Mouse (Mus musculus): ENCODE data around the gene Gipc2. TPM values are rescaled to one million over a fixed set of nuclear protein-coding genes. Genes with fewer than 3 reads are reported as not detected.

Gipc2 gene
- total RNA-seq, 1 experiment from 2014 or later, result not detected

DNA sequence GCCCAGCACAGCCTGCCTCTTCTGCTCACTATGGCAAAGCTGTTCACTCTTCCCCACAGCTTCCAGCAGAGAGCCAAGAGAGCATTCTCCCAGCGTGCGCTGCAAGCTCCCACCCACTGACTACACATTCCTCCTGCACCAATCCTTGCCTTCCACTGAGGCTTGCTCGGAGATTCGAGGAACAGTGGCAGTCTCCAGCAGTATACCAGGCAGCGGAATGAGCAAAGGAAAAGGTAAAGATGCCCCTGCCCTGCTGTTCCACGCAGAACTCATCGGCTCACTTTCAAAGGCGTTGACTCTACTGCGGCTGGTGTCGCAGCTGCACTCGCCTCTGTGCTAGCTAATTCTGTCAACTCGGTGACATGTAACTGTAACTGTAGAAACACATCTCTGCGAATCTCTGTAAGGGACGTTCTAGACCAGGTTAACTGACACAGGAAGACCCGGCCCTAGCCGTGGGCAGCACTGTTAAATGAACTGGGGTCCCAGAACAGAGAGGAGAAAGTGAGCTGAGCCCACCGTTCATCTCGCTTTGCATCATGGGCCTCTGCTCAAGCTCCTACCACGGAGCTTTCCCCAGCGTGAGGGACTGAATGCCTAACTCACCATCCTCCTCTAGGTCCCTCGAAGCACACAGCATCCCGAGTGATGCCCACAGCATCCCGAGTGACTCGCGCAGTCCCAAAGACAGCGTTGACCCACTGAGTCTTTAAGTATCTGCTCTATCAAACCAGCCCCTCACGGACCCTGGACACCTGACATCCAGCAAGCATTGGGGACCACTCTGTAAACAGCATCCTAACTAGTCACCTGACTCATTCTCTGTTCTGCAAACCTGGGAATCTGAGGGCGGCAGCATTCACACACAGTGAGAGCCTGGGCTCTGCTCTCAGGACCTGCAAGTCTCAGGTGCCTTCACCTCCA is 59.5 kb downstream of the Gipc2 start:
- no peak for ATAC-seq (ENCODE audit: extremely low read depth, insufficient number of reproducible peaks, low FRiP score, poor library complexity, severe bottlenecking)

- ATAC-seq (ENCODE audit: extremely low read depth, insufficient number of reproducible peaks, low FRiP score, poor library complexity, severe bottlenecking), result peak; percentile 39; the same call in 1 of the 2 replicates
Observed at GRCm38 (mm10) chr3:152105341-152105740, 60.7 kb downstream of the Gipc2 start.

DNA sequence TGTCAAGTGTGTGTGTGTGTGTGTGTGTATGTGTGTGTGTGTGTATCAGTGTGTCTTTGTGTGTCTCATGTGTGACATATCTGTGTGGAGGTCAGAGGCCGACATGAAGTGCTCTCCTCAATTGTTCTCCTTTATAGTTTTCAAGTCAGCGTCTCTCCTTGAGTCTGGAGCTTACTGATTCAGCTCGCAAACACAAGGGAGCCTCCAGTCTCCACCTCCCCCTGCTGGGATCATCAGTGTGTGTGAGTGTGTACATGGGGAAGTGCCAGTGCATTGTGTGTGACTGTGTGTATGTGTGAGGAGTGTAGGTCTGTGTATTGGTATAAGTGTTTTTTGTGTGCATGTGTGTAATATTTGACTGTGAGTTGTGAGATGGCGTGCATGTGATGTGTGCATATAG is 62.6 kb downstream of the Gipc2 start:
- ATAC-seq (ENCODE audit: extremely low read depth, insufficient number of reproducible peaks, low FRiP score, poor library complexity, severe bottlenecking), result no peak

DNA sequence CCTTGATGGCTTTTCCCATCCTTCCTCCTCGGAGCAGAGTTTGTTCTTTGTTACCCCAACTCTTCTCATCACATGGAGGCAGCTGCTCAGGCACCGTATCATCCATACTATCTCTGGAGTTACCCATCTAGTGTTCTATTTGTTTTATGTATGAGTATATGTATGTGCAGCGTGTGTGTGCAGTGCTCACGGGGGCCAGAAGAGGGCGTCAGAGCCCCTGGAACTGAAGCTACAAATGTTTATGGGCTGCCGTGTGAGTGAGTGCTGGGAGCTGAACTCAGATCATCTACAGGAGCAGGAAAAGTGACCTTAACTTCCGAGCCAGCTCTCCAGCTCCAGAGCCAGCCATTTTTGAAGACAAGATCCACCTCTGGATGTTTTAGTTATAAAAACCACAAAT is 64.6 kb downstream of the Gipc2 start:
- ATAC-seq (ENCODE audit: extremely low read depth, insufficient number of reproducible peaks, low FRiP score, poor library complexity, severe bottlenecking), result no peak

- ATAC-seq (ENCODE audit: extremely low read depth, insufficient number of reproducible peaks, low FRiP score, poor library complexity, severe bottlenecking), result no peak
Observed at GRCm38 (mm10) chr3:152100119-152100818, 65.8 kb downstream of the Gipc2 start.

GRCm38 (mm10) chr3:152095030-152095429 is 71.0 kb downstream of the Gipc2 start:
- no peak for ATAC-seq (ENCODE audit: extremely low read depth, insufficient number of reproducible peaks, low FRiP score, poor library complexity, severe bottlenecking)

GRCm38 (mm10) chr3:152092385-152093057 is 73.5 kb downstream of the Gipc2 start:
- ATAC-seq (ENCODE audit: extremely low read depth, insufficient number of reproducible peaks, low FRiP score, poor library complexity, severe bottlenecking), result no peak

- 0 out of 2 replicates have a peak, but pooled peaks have one; percentile 19 for ATAC-seq (ENCODE audit: extremely low read depth, insufficient number of reproducible peaks, low FRiP score, poor library complexity, severe bottlenecking)
Observed at GRCm38 (mm10) chr3:152089178-152089577, 76.9 kb downstream of the Gipc2 start.

- ATAC-seq (ENCODE audit: extremely low read depth, insufficient number of reproducible peaks, low FRiP score, poor library complexity, severe bottlenecking), result no peak
Observed at GRCm38 (mm10) chr3:152081381-152081780, 84.6 kb downstream of the Gipc2 start.

DNA sequence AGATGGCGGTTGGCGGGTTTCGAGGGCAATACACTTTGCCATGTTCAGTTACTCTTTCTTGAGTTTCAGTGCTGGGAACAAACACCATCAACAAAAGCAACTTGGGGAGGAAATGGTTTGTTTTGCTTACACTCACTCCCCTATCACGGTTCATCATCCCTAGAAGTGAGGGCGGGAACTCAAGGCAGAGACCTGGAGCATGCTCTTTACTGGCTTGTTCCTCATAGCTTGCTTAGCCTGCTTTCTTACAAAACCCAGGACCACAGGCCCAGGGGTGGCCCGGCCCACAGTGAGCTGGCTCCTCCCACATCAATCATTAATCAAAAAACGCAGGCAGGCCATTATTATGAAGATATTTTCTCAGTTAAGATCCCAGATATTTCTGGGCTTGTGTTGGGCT is 89.9 kb downstream of the Gipc2 start:
- ATAC-seq (ENCODE audit: extremely low read depth, insufficient number of reproducible peaks, low FRiP score, poor library complexity, severe bottlenecking), result no peak

DNA sequence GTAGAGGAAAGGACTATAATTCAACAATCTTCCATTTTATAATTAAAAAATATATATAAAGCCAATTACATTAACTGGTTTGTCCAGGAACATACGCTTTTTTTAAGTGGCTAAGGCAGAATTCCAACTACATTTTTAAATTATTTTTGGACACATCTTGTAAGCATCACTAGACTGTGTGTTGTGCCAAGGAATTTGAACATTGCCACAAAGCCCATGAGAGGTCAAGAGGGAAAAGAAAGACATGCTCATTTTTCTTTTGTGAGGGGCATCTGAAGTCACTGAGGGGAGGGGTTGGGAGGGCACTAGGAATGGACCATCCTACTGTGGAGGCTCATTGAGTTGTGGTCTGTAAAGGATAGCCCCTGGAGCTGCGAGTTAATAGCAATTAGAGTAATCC is 97.0 kb downstream of the Gipc2 start:
- ATAC-seq (ENCODE audit: extremely low read depth, insufficient number of reproducible peaks, low FRiP score, poor library complexity, severe bottlenecking), result no peak

DNA sequence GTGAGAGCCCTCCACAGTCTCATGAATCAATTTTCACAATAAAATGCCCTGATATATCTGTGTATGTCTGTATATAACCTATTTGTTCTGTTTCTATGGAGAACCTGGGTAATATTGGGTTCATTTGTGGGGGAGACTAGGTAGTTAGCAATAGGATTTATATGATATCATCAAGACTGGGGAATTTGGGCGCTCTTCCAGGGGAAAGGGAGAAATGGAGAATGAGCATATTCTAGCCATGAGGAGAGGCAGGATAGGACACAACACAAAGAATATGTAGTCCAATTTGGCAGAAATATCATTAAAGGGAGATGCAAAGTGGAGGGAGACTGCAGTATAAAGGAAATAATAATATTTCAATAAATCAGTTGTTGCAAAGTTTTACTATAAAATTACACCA is 97.7 kb downstream of the Gipc2 start:
- ATAC-seq (ENCODE audit: extremely low read depth, insufficient number of reproducible peaks, low FRiP score, poor library complexity, severe bottlenecking), result no peak

GRCm38 (mm10) chr3:152066696-152067095 is 99.3 kb downstream of the Gipc2 start:
- no peak for ATAC-seq (ENCODE audit: extremely low read depth, insufficient number of reproducible peaks, low FRiP score, poor library complexity, severe bottlenecking)

GRCm38 (mm10) chr3:152065806-152066205 is 100.2 kb downstream of the Gipc2 start:
- no peak for ATAC-seq (ENCODE audit: extremely low read depth, insufficient number of reproducible peaks, low FRiP score, poor library complexity, severe bottlenecking)

DNA sequence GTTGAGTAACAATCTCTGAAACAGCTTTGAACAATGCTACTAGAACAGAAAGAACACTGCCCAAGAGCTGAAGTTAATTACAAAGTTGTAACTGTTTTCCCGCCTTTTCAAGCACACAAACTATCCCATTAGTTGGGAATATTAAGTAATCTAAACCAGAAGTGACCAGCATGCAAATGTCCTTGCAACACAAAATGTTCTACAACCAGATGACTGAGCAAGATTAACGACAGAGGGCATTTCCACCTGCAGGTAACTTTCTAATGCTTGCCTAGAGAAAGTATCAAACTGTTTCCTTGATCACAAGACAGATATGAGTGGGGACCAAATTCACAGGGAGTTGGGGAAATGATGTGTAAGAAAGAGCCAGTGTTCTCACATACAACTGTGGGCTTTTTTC is 101.9 kb downstream of the Gipc2 start:
- no peak for ATAC-seq (ENCODE audit: extremely low read depth, insufficient number of reproducible peaks, low FRiP score, poor library complexity, severe bottlenecking)

- no peak for ATAC-seq (ENCODE audit: extremely low read depth, insufficient number of reproducible peaks, low FRiP score, poor library complexity, severe bottlenecking)
Observed at GRCm38 (mm10) chr3:152062806-152063205, 103.2 kb downstream of the Gipc2 start.

DNA sequence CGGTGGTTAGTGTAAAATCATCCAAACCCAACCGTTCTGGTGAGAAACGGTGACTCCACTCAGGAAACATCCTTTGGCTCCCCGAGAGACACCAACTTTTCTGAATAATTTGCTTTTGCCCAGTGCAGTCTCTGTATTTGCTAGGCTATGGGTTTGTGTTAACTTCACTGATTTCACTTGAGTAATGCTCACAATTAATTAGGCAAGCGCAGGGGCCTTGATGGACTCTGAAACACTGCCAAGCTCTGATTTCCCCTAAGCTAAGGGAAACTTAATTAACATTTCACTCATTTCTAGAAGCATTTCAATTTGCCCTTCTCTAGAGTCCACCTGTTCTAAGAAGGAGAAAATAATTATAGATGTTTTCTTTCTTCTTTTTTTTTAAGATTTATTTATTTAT is 104.9 kb downstream of the Gipc2 start:
- ATAC-seq (ENCODE audit: extremely low read depth, insufficient number of reproducible peaks, low FRiP score, poor library complexity, severe bottlenecking), result no peak

DNA sequence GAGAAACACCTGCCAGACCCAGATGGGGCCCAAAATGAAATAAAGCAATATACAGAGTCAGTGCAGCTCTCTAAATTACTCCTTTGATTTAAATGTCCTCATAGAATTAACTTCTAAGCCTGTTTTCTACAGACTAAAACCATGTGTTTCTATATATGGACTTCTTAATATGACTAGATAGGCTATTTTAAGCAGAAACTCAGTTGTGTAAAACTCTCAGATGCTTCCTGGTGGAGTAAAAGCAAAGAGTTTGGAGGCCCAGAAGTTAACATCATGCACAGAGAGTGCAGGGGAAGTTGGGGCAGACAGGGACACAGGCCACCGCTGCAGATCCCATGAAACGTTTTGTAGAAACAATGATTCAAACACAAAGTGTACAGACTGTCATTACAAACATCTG is 107.8 kb downstream of the Gipc2 start:
- no peak for ATAC-seq (ENCODE audit: extremely low read depth, insufficient number of reproducible peaks, low FRiP score, poor library complexity, severe bottlenecking)

DNA sequence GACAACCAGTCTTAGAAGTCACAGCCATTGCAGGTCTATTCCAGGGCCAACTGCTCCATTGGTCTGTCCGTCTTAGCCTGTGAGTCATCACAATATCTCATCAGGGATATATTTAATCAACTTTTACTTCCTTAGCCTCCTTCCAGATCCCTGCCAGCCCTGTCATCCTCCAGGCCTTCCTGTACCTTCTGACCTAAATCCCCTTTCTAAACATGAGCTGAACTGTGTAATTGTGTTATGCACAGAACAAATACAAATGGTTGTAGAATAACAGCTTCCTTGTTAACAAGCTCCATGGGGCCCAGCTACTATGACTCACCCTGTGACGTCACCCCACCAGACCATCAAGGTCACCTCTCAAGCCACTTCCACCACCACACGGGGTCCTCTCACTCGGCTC is 111.8 kb downstream of the Gipc2 start:
- ATAC-seq (ENCODE audit: extremely low read depth, insufficient number of reproducible peaks, low FRiP score, poor library complexity, severe bottlenecking), result no peak

DNA sequence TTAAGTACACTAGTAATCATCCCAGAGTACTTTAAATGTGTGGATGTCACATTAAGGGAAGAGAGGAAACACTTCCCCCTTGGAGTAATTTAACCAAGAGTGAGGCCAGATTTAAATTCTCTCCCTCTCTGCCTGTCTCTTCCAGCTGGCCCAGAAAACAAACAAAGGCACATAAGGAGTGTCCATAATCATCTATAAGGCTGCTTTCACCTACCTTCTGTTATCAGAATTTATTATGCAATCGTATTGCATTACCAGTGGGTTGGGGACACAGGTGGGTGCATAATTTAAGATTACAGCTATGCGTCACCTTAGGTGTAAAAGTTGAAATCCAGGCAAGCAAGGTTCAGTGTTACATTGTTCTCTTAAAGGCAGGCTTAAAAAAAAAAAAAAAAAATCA is 114.1 kb downstream of the Gipc2 start:
- ATAC-seq (ENCODE audit: extremely low read depth, insufficient number of reproducible peaks, low FRiP score, poor library complexity, severe bottlenecking), result no peak
